In genomic region chr1:20558443-20558842, GRCm38 (mm10) we compare ENCODE assay signal across 17 mouse cellular contexts. TPM values are rescaled to one million over a fixed set of nuclear protein-coding genes. Genes with fewer than 3 reads are reported as not detected.
"Had no signal": no experiment of that assay in that cellular context is flagged by ENCODE, and none has a peak within 500 bp of the region (broad histone marks: within the 10 kb centered on the region; RNA-seq: fewer than 3 reads in every experiment).

No protein-coding gene starts in this region.

- H3K9me3 ChIP-seq: midbrain, embryonic 10.5 days; midbrain, embryonic 12.5 days; neural tube, embryonic 12.5 days; stomach, embryonic 15.5 days had no signal

- H3K27me3 ChIP-seq: midbrain, embryonic 12.5 days; neural tube, embryonic 12.5 days; stomach, embryonic 15.5 days had no signal

- DNase-seq: lung, embryonic 14.5 days; lung, postnatal 10 days; lung, postnatal 4 days; midbrain, embryonic 14.5 days; right cerebral cortex, postnatal 14 days; thymus, adult 2 months; thymus, postnatal 25 days; thymus, postnatal 4 days had no signal

- H3K4me3 ChIP-seq: midbrain, embryonic 10.5 days; midbrain, embryonic 12.5 days; neural tube, embryonic 12.5 days; stomach, embryonic 15.5 days had no signal

- H3K4me1 ChIP-seq: midbrain, embryonic 10.5 days; midbrain, embryonic 12.5 days; neural tube, embryonic 12.5 days; stomach, embryonic 15.5 days had no signal

- H3K36me3 ChIP-seq: midbrain, embryonic 10.5 days; midbrain, embryonic 12.5 days; neural tube, embryonic 12.5 days; stomach, embryonic 15.5 days had no signal

- ATAC-seq: midbrain, embryonic 16.5 days had no signal

- H3K27ac ChIP-seq: midbrain, embryonic 10.5 days; midbrain, embryonic 12.5 days; neural tube, embryonic 12.5 days; stomach, embryonic 15.5 days; stomach, postnatal 0 days had no signal

- H3K9ac ChIP-seq: lung, embryonic 14.5 days; midbrain, embryonic 12.5 days; neural tube, embryonic 12.5 days; stomach, embryonic 15.5 days had no signal

- H3K4me2 ChIP-seq: lung, embryonic 14.5 days; midbrain, embryonic 12.5 days; neural tube, embryonic 12.5 days; stomach, embryonic 15.5 days had no signal

RNA-seq across cellular contexts. Expression of gene Pkhd1, which starts 59.4 kb away (rescaled TPM):
- total RNA-seq: megakaryocyte, adult 5-6 weeks; megakaryocyte-erythroid progenitor cell, adult 5-6 weeks; neutrophil, adult 5-6 weeks had no signal
- polyA plus RNA-seq: midbrain, embryonic 10.5 days; midbrain, embryonic 12.5 days had no signal
